Mouse (Mus musculus): Measurements from ENCODE around the gene Skint1. TPM values are rescaled to one million over a fixed set of nuclear protein-coding genes. Genes with fewer than 3 reads are reported as not detected.

The Skint1 gene
- total and polyA plus RNA-seq, 3 experiments = not detected

Other genes starting within 250 kb of the Skint1 start
- gene Slc5a9, start 103.4 kb upstream of the Skint1 start, total RNA-seq (2012; rRNA removed) = not detected in 2 replicates
- not detected for gene Slc5a9, start 103.4 kb upstream of the Skint1 start, polyA plus RNA-seq (2012; ENCODE audit: insufficient read depth in 1 of 2, insufficient read length in 2 of 2, low read depth in 1 of 2, low replicate concordance in 2 of 2, missing spikeins in 1 of 2)
- not detected in 2 replicates for gene Skint8, start 86.9 kb upstream of the Skint1 start, total RNA-seq (2012; rRNA removed)
- gene Skint8, start 86.9 kb upstream of the Skint1 start, polyA plus RNA-seq (2012; ENCODE audit: insufficient read depth in 1 of 2, insufficient read length in 2 of 2, low read depth in 1 of 2, low replicate concordance in 2 of 2, missing spikeins in 1 of 2) = not detected
- not detected in 2 replicates for gene Skint7, start 33.3 kb upstream of the Skint1 start, total RNA-seq (2012; rRNA removed)
- not detected for gene Skint7, start 33.3 kb upstream of the Skint1 start, polyA plus RNA-seq (2012; ENCODE audit: insufficient read depth in 1 of 2, insufficient read length in 2 of 2, low read depth in 1 of 2, low replicate concordance in 2 of 2, missing spikeins in 1 of 2)
- gene Skint4, start 65.7 kb downstream of the Skint1 start, total RNA-seq (2012; rRNA removed) = not detected in 2 replicates
- gene Skint4, start 65.7 kb downstream of the Skint1 start, polyA plus RNA-seq (2012; ENCODE audit: insufficient read depth in 1 of 2, insufficient read length in 2 of 2, low read depth in 1 of 2, low replicate concordance in 2 of 2, missing spikeins in 1 of 2) = not detected
- not detected in 2 replicates for gene Skint3, start 226.0 kb downstream of the Skint1 start, total RNA-seq (2012; rRNA removed)
- gene Skint3, start 226.0 kb downstream of the Skint1 start, polyA plus RNA-seq (2012; ENCODE audit: insufficient read depth in 1 of 2, insufficient read length in 2 of 2, low read depth in 1 of 2, low replicate concordance in 2 of 2, missing spikeins in 1 of 2) = not detected